Mouse (Mus musculus) megakaryocyte, embryonic 14.5 days (primary cell): Measurements from ENCODE around the gene Rgs10.

Experiments
- FLI1 ChIP-seq: IDR thresholded peaks from 2 replicates; pipeline ENCODE4 v1.6.1; 2012; ENCODE audit warnings: low read length, inconsistent platforms, mixed read lengths
- GATA1 ChIP-seq: IDR thresholded peaks from 3 replicates; pipeline ENCODE4 v1.6.1; 2012; ENCODE audit warnings: mixed read lengths, low read length, inconsistent platforms, borderline replicate concordance

DNA sequence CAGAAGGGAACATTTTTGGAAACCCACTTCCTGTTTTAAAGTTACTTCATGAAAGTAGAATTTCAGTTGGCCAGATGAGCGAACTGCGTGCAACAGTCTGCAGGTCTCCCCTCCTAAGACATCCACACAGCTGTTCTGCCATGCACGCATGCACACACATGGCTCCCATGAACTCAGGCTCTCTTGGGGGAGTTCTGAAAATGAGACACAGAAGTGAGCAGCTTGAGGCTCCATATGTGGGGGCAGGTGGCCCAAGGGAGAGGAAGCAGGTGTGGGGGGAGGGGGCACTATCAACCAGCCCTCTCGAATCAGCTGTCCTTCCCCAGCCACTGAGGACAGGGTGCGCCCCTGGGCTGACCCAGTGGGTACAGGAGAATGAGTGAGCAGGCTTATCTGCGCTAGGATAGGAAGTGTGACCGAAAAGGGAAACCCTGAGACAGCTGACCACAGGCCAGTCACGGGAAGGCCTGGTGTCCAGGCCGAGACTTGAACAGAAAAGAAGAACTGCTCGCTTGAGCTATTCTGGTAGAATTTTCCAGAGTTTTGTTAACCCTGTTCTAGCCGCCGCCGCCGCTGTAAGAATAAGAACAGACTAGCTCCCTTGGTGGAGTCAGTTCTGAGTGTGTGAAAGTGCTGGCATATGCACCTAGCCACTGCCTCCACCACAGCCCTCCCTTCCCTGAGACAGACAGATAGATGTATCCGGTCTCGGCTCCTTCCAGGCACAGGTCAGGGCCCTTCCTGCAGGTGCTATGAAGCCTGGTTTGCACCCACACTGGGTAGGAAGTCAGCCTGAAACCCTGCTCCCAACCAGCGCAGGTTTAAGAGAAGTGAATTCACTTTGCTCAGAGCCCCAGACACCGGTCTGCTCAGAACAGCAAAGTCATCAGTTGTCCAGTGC is 26.2 kb downstream of the Rgs10 start:
- TF ChIP-seq FLI1 (no peak), GATA1 (peak; percentile 67; the same call in 1 of the 3 replicates)
